Mouse (Mus musculus) cerebellum, postnatal 36 days (tissue): ENCODE measurements at regions not wholly inside any gene's neighbourhood (a gene's known extent, or its start where the extent isn't known, plus 50 kb on each side); places are given as distances from the start of the nearest gene placed in this dataset.
"Not testable (repeated sequence)": the region's sequence is repeated elsewhere in the genome, so short reads cannot be mapped to it uniquely, and the experiment has no call there.

Experiments
- DNase-seq, 2 experiments: peaks; one replicate each; pipeline ENCODE4 v3.0.0; 2021 to 2022; ENCODE audit warnings: mixed read lengths in 2 of 2

- DNase-seq = peak; percentile 34 to 38
These were observed 1353.4 kb upstream of the Aga start for GRCm38 (mm10) chr8:52158176-52158575.

- DNase-seq = not testable (repeated sequence)
These were observed 1314.6 kb upstream of the Aga start for GRCm38 (mm10) chr8:52196934-52197333.

GRCm38 (mm10) chr8:52227506-52227905, 1284.0 kb upstream of the Aga start:
- DNase-seq = no peak

- DNase-seq = no peak
These were observed 1255.5 kb upstream of the Aga start for GRCm38 (mm10) chr8:52256055-52256454.
